Mouse (Mus musculus) neural tube, embryonic 15.5 days (tissue): ENCODE data around the gene Rere. TPM values are rescaled to one million over a fixed set of nuclear protein-coding genes. Genes with fewer than 3 reads are reported as not detected.
A peak's percentile ranks its signal among the peaks of the same experiment; 100 is the strongest.
"Not testable (repeated sequence)": the region's sequence is repeated elsewhere in the genome, so short reads cannot be mapped to it uniquely, and the experiment has no call there.

Source experiments
- ATAC-seq: fragments of 200-750 bp; cut with Nextera tagmentation; 2 replicates; pipeline ENCODE4 v1.8.0; 2017; ENCODE audit warnings: mild to moderate bottlenecking, moderate TSS enrichment, moderate library complexity; ENCODE audit not compliant: low FRiP score
- H3K27ac ChIP-seq: fragments of 300-500 bp; sonication (generic); replicated peaks from 2 replicates; pipeline ENCODE4 v1.5.1; 2015; ENCODE audit warnings: mild to moderate bottlenecking, inconsistent platforms
- H3K27me3 ChIP-seq: fragments of 300-500 bp; sonication (generic); replicated peaks from 2 replicates; pipeline ENCODE4 v1.6.1; 2015; ENCODE audit warnings: inconsistent platforms
- H3K36me3 ChIP-seq: fragments of 300-500 bp; sonication (generic); 2 replicates; pipeline ENCODE4 v1.6.1; 2015; ENCODE audit warnings: inconsistent platforms
- H3K4me1 ChIP-seq: fragments of 300-500 bp; sonication (generic); 2 replicates; pipeline ENCODE4 v1.6.1; 2015; ENCODE audit warnings: inconsistent platforms
- H3K4me2 ChIP-seq: fragments of 300-500 bp; sonication (generic); 2 replicates; pipeline ENCODE4 v1.6.1; 2015; ENCODE audit warnings: inconsistent platforms, mild to moderate bottlenecking, moderate library complexity
- H3K4me3 ChIP-seq: fragments of 300-500 bp; sonication (generic); replicated peaks from 2 replicates; pipeline ENCODE4 v1.5.1; 2015; ENCODE audit warnings: mild to moderate bottlenecking, inconsistent platforms
- H3K9ac ChIP-seq: fragments of 300-500 bp; sonication (generic); replicated peaks from 2 replicates; pipeline ENCODE4 v1.6.1; 2015; ENCODE audit warnings: mild to moderate bottlenecking, inconsistent platforms
- H3K9me3 ChIP-seq: fragments of 300-500 bp; sonication (generic); replicated peaks from 2 replicates; pipeline ENCODE4 v1.6.1; 2016; ENCODE audit warnings: inconsistent platforms
- WGBS: fragments of 180-500 bp; shearing (Covaris S2); methylation state at CpG from one replicate; pipeline ENCODE4 v1.1.7; 2015; ENCODE audit warnings: mixed read lengths; 5-methylcytosine and 5-hydroxymethylcytosine counted together
- polyA plus RNA-seq: library from polyadenylated mRNA; unstranded; fragments of >200 nt; fragmentation: Nextera tagmentation; extraction: Ambion mirVana; gene quantifications from 2 replicates; pipeline ENCODE4 v1.2.1, GENCODE M21; 2015

Rere gene
- polyA plus RNA-seq, 1 experiment from 2014 or later, result 34.6 TPM

GRCm38 (mm10) chr4:150598686-150599085 lies 317.2 kb downstream of the Rere start:
- Histone ChIP-seq H3K36me3 (no peaks in the 10 kb centered on the region), H3K9me3 (no peaks in the 10 kb centered on the region), H3K27ac (peak overlapping the region; percentile 43), H3K4me2 (no peak overlapping the region), H3K9ac (no peak overlapping the region), H3K27me3 (no peaks in the 10 kb centered on the region), H3K4me1 (peaks cover 45% of the 10 kb centered on the region), H3K4me3 (no peak overlapping the region)
- ATAC-seq, result 0 out of 2 replicates have a peak, but pooled peaks have one; percentile 42
- 73% methylated on average over 1 of the region's 1 CpGs for WGBS

DNA sequence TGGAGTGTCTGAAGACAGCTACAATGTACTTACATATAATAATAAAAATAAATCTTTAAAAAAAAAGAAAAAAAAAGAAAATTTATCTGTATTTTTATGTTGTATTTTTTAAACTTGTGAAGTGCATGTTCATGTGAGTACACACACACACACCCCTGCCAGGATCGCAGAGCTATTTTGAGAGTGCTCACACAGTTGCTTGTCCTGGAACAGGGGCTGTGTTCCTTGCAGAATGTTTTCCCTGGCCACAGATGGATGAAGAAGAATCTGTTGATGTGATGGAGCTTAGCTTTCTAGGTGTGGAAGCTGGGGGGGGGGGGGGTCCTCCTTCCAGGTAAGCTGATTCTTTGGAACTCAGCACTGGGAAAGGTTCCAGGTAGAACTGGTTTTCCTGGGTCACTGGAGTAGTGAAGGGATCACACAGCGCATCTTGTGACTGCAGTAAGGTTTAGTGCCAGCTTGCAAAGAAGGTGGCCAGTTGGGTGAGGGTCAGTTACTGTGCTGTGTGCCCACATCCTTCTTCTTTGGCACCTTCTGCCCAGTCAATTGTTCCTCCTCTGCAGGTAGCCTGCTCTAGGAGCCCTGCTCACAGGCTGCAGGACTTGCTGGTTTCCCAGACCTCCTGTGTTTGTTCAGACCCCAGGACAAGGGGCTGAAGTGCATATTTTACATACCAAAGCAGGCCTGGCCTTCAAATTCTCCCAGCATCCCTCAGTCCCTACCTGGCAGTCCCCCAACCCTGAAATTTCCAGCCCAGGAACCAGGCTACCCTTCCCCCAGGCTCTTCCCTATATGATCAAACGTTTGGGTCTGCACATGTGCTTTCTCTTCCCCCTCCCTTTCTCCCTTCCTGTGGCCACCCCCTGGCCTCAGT lies 317.9 kb downstream of the Rere start:
- Histone ChIP-seq H3K4me3 (no peak overlapping the region), H3K4me1 (peaks cover 50% of the 10 kb centered on the region), H3K27me3 (no peaks in the 10 kb centered on the region), H3K4me2 (no peak overlapping the region), H3K9ac (no peak overlapping the region), H3K9me3 (no peaks in the 10 kb centered on the region), H3K27ac (peak overlapping the region; percentile 43), H3K36me3 (no peaks in the 10 kb centered on the region)
- no peak for ATAC-seq
- 66% methylated on average over 3 of the region's 3 CpGs for WGBS

DNA sequence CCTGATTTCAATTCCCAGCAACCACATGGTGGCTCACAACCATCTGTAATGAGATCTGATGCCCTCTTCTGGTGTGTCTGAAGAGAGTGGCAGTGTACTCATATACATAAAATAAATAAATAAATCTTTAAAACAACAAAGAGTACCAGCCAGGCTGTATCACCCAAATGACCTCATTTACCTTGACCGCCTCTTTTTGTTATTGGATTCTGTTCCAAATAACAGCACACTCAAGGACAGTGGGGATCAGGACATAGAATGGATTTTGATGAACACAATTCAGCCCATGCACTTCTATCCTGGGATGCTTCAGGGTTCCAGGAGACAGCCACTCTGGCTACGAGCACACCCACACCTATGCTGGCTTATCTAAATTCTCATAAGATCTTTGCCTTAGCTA lies 319.1 kb downstream of the Rere start:
- ATAC-seq, H3K27ac ChIP-seq, H3K9me3 ChIP-seq, H3K4me2 ChIP-seq, H3K36me3 ChIP-seq, H3K9ac ChIP-seq, H3K27me3 ChIP-seq, H3K4me3 ChIP-seq: not testable (repeated sequence)
- H3K4me1 ChIP-seq, result peaks cover 58% of the 10 kb centered on the region
- 90% methylated on average over 2 of the region's 2 CpGs for WGBS

DNA sequence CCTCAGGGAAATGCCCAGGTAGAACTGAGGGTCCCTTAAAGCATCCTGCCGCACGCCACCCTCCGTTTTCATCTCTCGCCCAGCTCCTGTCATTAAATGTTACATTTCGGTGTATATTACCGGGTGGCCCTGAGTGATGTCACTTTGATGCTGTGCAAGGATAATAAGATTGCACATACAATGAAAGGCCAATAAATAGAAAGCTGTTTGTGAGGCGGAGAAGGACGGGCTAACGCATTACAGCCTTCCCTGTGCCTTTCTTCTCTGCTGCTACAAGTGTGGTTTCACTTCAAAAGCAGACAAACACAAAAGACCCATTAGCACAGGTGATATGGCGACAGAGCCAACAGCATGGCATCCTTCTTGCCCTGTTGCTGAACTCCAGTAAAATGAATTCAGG lies 320.0 kb downstream of the Rere start:
- Histone ChIP-seq H3K4me1 (peaks cover 61% of the 10 kb centered on the region), H3K9me3 (no peaks in the 10 kb centered on the region), H3K36me3 (no peaks in the 10 kb centered on the region), H3K27me3 (no peaks in the 10 kb centered on the region), H3K9ac (no peak overlapping the region), H3K4me2 (no peak overlapping the region), H3K27ac (peak overlapping the region; percentile 60), H3K4me3 (no peak overlapping the region)
- WGBS, result 42% methylated on average over 10 of the region's 10 CpGs
- no peak for ATAC-seq

GRCm38 (mm10) chr4:150603366-150604061 lies 322.1 kb downstream of the Rere start:
- 100% methylated on average over 1 of the region's 1 CpGs for WGBS

GRCm38 (mm10) chr4:150605804-150606203 lies 324.4 kb downstream of the Rere start:
- ATAC-seq, result no peak
- peaks cover 46% of the 10 kb centered on the region for H3K4me1 ChIP-seq
- no peak overlapping the region for H3K4me3 ChIP-seq
- no peak overlapping the region for H3K9ac ChIP-seq
- H3K27ac ChIP-seq, result peak overlapping the region; percentile 85
- no peak overlapping the region for H3K4me2 ChIP-seq
- peaks cover 3% of the 10 kb centered on the region for H3K36me3 ChIP-seq
- H3K27me3 ChIP-seq, result no peaks in the 10 kb centered on the region
- 83% methylated on average over 3 of the region's 3 CpGs for WGBS
- no peaks in the 10 kb centered on the region for H3K9me3 ChIP-seq

More at GRCm38 (mm10) chr4:150603366-150604061, 322.1 kb downstream of the Rere start:
- Histone ChIP-seq H3K9me3 (no peaks in the 10 kb centered on the region), H3K4me1 (peaks cover 61% of the 10 kb centered on the region), H3K4me2 (no peak overlapping the region), H3K36me3 (no peaks in the 10 kb centered on the region), H3K27ac (no peak overlapping the region; the same call in 1 of the 2 replicates), H3K9ac (no peak overlapping the region), H3K27me3 (no peaks in the 10 kb centered on the region), H3K4me3 (no peak overlapping the region)
- ATAC-seq, result no peak

DNA sequence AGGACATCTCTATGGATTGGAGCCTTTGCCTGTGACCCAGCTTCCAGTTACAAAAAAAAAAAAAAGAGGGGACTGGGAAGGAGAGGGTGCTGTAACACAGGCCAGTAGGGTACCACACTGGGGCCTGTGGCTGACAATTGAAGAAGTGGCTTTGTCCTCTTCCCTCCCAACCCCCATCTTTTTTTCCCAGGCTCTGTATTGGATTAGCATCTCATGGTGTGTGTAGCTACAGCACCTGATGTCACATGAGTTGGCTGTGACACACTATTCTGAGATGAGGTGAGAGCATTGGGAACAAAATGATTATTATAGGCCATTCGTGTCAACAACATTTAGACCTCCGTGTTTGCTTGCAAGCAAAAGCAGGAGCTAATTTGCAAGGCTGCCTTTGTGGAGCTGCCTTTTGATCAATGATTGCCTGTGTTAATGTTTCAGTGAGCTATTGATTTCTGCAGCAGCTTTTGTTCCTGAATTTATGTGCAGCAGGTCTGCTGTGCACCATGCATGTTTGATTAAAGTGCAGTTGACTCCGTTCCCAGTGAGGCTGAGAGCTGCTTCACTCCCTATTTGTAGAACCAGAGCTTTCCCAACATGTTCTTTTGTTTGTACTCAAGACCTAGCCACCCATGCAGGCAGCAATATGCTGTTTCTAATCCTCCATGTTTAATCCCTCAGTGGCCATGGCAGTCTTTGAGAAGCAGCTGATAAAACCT lies 325.2 kb downstream of the Rere start:
- 12% methylated on average over 3 of the region's 3 CpGs for WGBS

DNA sequence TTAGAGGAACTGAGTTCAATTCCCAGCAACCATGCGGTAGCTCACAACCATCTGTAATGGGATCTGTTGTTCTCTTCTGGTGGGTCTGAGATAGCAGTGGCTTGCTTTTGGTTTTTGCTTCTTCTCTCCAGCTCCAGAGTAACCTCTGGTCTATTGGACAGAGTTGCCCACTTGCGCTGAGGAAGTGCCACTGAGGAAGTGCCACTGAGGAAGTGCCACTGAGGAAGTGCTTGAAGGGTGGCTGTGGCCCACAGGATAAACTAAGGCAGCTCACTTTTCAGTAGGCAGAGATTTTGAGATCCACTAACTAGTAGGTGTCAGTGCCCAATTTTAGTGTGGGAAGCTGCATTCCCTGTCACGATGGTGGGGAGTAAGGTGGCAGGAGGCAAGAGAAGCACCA lies 327.2 kb downstream of the Rere start:
- Histone ChIP-seq H3K4me1 (peaks cover 35% of the 10 kb centered on the region), H3K9me3 (no peaks in the 10 kb centered on the region), H3K27me3 (no peaks in the 10 kb centered on the region), H3K36me3 (peaks cover 30% of the 10 kb centered on the region), H3K27ac (no peak overlapping the region), H3K4me2 (no peak overlapping the region), H3K9ac (no peak overlapping the region), H3K4me3 (no peak overlapping the region)
- no peak for ATAC-seq
- 100% methylated on average over 3 of the region's 3 CpGs for WGBS

More for the DNA sequence above, 325.2 kb downstream of the Rere start:
- peaks cover 42% of the 10 kb centered on the region for H3K4me1 ChIP-seq
- no peaks in the 10 kb centered on the region for H3K27me3 ChIP-seq
- H3K9ac ChIP-seq, result no peak overlapping the region
- peak overlapping the region; percentile 85 for H3K27ac ChIP-seq
- H3K4me2 ChIP-seq, result no peak overlapping the region
- peaks cover 9% of the 10 kb centered on the region for H3K36me3 ChIP-seq
- H3K9me3 ChIP-seq, result no peaks in the 10 kb centered on the region
- peak; percentile 62 for ATAC-seq
- no peak overlapping the region for H3K4me3 ChIP-seq

GRCm38 (mm10) chr4:150613715-150614114 lies 332.3 kb downstream of the Rere start:
- no peaks in the 10 kb centered on the region for H3K9me3 ChIP-seq
- H3K27me3 ChIP-seq, result no peaks in the 10 kb centered on the region
- no peak overlapping the region for H3K27ac ChIP-seq
- H3K36me3 ChIP-seq, result peaks cover 80% of the 10 kb centered on the region
- no peak for ATAC-seq
- H3K9ac ChIP-seq, result no peak overlapping the region
- 89% methylated on average over 7 of the region's 7 CpGs for WGBS
- H3K4me1 ChIP-seq, result peaks cover 18% of the 10 kb centered on the region
- H3K4me3 ChIP-seq, result no peak overlapping the region
- no peak overlapping the region for H3K4me2 ChIP-seq

DNA sequence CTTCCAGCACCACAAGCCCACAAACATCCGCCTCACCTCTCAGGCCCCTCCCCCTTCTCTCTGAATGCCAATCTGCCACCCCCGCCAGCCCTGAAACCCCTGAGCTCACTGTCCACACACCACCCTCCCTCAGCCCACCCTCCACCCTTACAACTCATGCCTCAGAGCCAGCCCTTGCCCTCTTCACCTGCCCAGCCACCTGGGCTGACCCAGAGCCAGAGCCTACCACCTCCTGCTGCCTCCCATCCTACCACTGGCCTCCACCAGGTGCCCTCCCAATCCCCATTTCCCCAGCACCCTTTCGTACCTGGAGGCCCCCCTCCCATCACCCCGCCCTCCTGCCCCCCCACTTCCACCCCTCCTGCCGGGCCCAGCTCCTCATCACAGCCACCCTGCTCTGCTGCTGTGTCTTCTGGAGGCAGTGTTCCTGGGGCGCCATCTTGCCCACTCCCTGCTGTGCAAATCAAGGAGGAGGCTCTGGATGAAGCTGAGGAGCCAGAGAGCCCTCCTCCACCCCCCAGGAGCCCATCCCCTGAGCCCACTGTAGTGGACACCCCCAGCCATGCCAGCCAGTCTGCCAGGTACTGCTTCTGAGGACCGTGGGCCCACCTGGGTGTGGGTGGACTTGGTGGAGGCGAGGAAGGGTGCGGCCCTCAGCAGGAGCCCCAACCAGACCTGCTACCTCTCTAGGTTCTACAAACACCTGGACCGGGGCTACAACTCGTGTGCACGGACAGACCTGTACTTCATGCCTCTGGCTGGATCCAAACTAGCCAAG lies 334.0 kb downstream of the Rere start:
- peak overlapping the region; percentile 71 for H3K27ac ChIP-seq
- peaks cover 91% of the 10 kb centered on the region for H3K36me3 ChIP-seq
- no peak overlapping the region for H3K4me2 ChIP-seq
- H3K9ac ChIP-seq, result no peak overlapping the region
- H3K4me3 ChIP-seq, result no peak overlapping the region
- H3K9me3 ChIP-seq, result no peaks in the 10 kb centered on the region
- H3K27me3 ChIP-seq, result no peaks in the 10 kb centered on the region
- H3K4me1 ChIP-seq, result peaks cover 18% of the 10 kb centered on the region
- 0 out of 2 replicates have a peak, but pooled peaks have one; percentile 25 for ATAC-seq
- WGBS, result 88% methylated on average over 12 of the region's 12 CpGs

- no peak overlapping the region for H3K4me3 ChIP-seq
- no peak overlapping the region for H3K9ac ChIP-seq
- peak overlapping the region; percentile 71 for H3K27ac ChIP-seq
- peak; percentile 48; the same call in 1 of the 2 replicates for ATAC-seq
- no peak overlapping the region for H3K4me2 ChIP-seq
- no peaks in the 10 kb centered on the region for H3K27me3 ChIP-seq
- no peaks in the 10 kb centered on the region for H3K9me3 ChIP-seq
- H3K4me1 ChIP-seq, result peaks cover 18% of the 10 kb centered on the region
- H3K36me3 ChIP-seq, result peaks cover 88% of the 10 kb centered on the region
- 62% methylated on average over 13 of the region's 13 CpGs for WGBS
These were observed 334.6 kb downstream of the Rere start for GRCm38 (mm10) chr4:150616029-150616420.
